Mouse (Mus musculus) left cerebral cortex, postnatal 36 days (tissue): Measurements from ENCODE around the gene Ddx21. TPM values are rescaled to one million over a fixed set of nuclear protein-coding genes. Genes with fewer than 3 reads are reported as not detected.
A peak's percentile ranks its signal among the peaks of the same experiment; 100 is the strongest.

Source experiments
- DNase-seq, 2 experiments: peaks; one replicate each; pipeline ENCODE4 v3.0.0; 2021 to 2022; ENCODE audit warnings: low spot score in 2 of 2, mixed read lengths in 1 of 2
- intact Hi-C: fragments of 180-260 bp; cut with DNase I; formaldehyde crosslinking; loops from one replicate; pipeline ENCODE4 v1.15.1; 2025
- total RNA-seq, 2 experiments: library from RNA; stranded (reverse); gene quantifications; 2 replicates each; pipeline ENCODE4 v1.2.3; 2021

Gene Ddx21
- total RNA-seq, 2 experiments from 2014 or later: 17.9 to 21.1 TPM

- no peak for DNase-seq
- intact Hi-C loops: no loop called here
Observed at GRCm38 (mm10) chr10:62575001-62575400, 27.1 kb downstream of the Ddx21 start.

- intact Hi-C loops: no loop called here
Observed at GRCm38 (mm10) chr10:62570126-62570871, 31.8 kb downstream of the Ddx21 start.

GRCm38 (mm10) chr10:62568861-62569260, 33.2 kb downstream of the Ddx21 start:
- intact Hi-C loops: no loop called here
- no peak for DNase-seq

More at GRCm38 (mm10) chr10:62570126-62570871, 31.8 kb downstream of the Ddx21 start:
- DNase-seq: no peak

GRCm38 (mm10) chr10:62557736-62558135, 44.3 kb downstream of the Ddx21 start:
- no peak for DNase-seq
- intact Hi-C loops: no loop called here

- no peak for DNase-seq
- intact Hi-C loops: no loop called here
Observed at GRCm38 (mm10) chr10:62556558-62556901, 45.6 kb downstream of the Ddx21 start.

- intact Hi-C loops: no loop called here
- no peak for DNase-seq
Observed at GRCm38 (mm10) chr10:62555705-62556557, 46.1 kb downstream of the Ddx21 start.

- intact Hi-C loops: no loop called here
- no peak for DNase-seq
Observed at GRCm38 (mm10) chr10:62553611-62554091, 48.4 kb downstream of the Ddx21 start.

GRCm38 (mm10) chr10:62550787-62551300, 51.2 kb downstream of the Ddx21 start:
- DNase-seq: peak in 1 of 2 experiments; percentile 26
- intact Hi-C loops: loop anchor here (2.0 kb wide), 1 partner anchor 50 kb away; no protein-coding TSS in a partner anchor

- intact Hi-C loops: loop anchor here (2.0 kb wide), 1 partner anchor 49 kb away; no protein-coding TSS in a partner anchor
- peak; percentile 22 to 58 for DNase-seq
Observed at GRCm38 (mm10) chr10:62549523-62550166, 52.4 kb downstream of the Ddx21 start.

- DNase-seq: no peak
- intact Hi-C loops: no loop called here
Observed at GRCm38 (mm10) chr10:62546441-62546840, 55.6 kb downstream of the Ddx21 start.

GRCm38 (mm10) chr10:62545759-62546158, 56.3 kb downstream of the Ddx21 start:
- intact Hi-C loops: no loop called here
- no peak for DNase-seq

- DNase-seq: no peak
- intact Hi-C loops: no loop called here
Observed at GRCm38 (mm10) chr10:62544316-62544715, 57.8 kb downstream of the Ddx21 start.

- DNase-seq: no peak
Observed at GRCm38 (mm10) chr10:62543399-62543808, 58.7 kb downstream of the Ddx21 start.

GRCm38 (mm10) chr10:62542928-62543327, 59.2 kb downstream of the Ddx21 start:
- DNase-seq: no peak

More at GRCm38 (mm10) chr10:62543399-62543808, 58.7 kb downstream of the Ddx21 start:
- intact Hi-C loops: no loop called here

GRCm38 (mm10) chr10:62542507-62542906, 59.6 kb downstream of the Ddx21 start:
- intact Hi-C loops: no loop called here
- DNase-seq: no peak

More at GRCm38 (mm10) chr10:62542928-62543327, 59.2 kb downstream of the Ddx21 start:
- intact Hi-C loops: no loop called here

GRCm38 (mm10) chr10:62541499-62541898, 60.6 kb downstream of the Ddx21 start:
- DNase-seq: no peak
- intact Hi-C loops: no loop called here

- DNase-seq: no peak
- intact Hi-C loops: no loop called here
Observed at GRCm38 (mm10) chr10:62540800-62541199, 61.3 kb downstream of the Ddx21 start.

GRCm38 (mm10) chr10:62534509-62534908, 67.6 kb downstream of the Ddx21 start:
- no peak for DNase-seq
- intact Hi-C loops: no loop called here

- intact Hi-C loops: no loop called here
- no peak for DNase-seq
Observed at GRCm38 (mm10) chr10:62532832-62533231, 69.2 kb downstream of the Ddx21 start.
